Mouse (Mus musculus) hindbrain, embryonic 13.5 days (tissue): ENCODE data around the gene Pitx3. TPM values are rescaled to one million over a fixed set of nuclear protein-coding genes. Genes with fewer than 3 reads are reported as not detected.
"Not testable (repeated sequence)": the region's sequence is repeated elsewhere in the genome, so short reads cannot be mapped to it uniquely, and the experiment has no call there.

Experiments
- ATAC-seq: fragments of 200-750 bp; cut with Nextera tagmentation; 2 replicates; pipeline ENCODE4 v1.8.0; 2017; ENCODE audit warnings: moderate TSS enrichment; ENCODE audit not compliant: low FRiP score
- H3K27ac ChIP-seq: fragments of 300-500 bp; sonication (generic); 2 replicates; pipeline ENCODE4 v1.5.1; 2015; ENCODE audit warnings: inconsistent platforms, mild to moderate bottlenecking, moderate library complexity
- H3K27me3 ChIP-seq: fragments of 300-500 bp; sonication (generic); 2 replicates; pipeline ENCODE4 v1.6.1; 2015; ENCODE audit warnings: mild to moderate bottlenecking, inconsistent platforms
- H3K36me3 ChIP-seq: fragments of 300-500 bp; sonication (generic); 2 replicates; pipeline ENCODE4 v1.6.1; 2015; ENCODE audit warnings: mild to moderate bottlenecking, inconsistent platforms
- H3K4me1 ChIP-seq: fragments of 300-500 bp; sonication (generic); replicated peaks from 2 replicates; pipeline ENCODE4 v1.6.1; 2015; ENCODE audit warnings: inconsistent platforms
- H3K4me2 ChIP-seq: fragments of 300-500 bp; sonication (generic); 2 replicates; pipeline ENCODE4 v1.6.1; 2015; ENCODE audit warnings: inconsistent platforms, mild to moderate bottlenecking, moderate library complexity
- H3K4me3 ChIP-seq: fragments of 300-500 bp; sonication (generic); 2 replicates; pipeline ENCODE4 v1.5.1; 2015; ENCODE audit warnings: mild to moderate bottlenecking, inconsistent platforms
- H3K9ac ChIP-seq: fragments of 300-500 bp; sonication (generic); 2 replicates; pipeline ENCODE4 v1.6.1; 2015; ENCODE audit warnings: mild to moderate bottlenecking, inconsistent platforms
- H3K9me3 ChIP-seq: fragments of 300-500 bp; sonication (generic); 2 replicates; pipeline ENCODE4 v1.6.1; 2016; ENCODE audit warnings: inconsistent platforms
- WGBS: fragments of 180-500 bp; shearing (Covaris S2); methylation state at CpG from one replicate; pipeline ENCODE4 v1.1.7; 2015; 5-methylcytosine and 5-hydroxymethylcytosine counted together
- polyA plus RNA-seq: library from polyadenylated mRNA; unstranded; fragments of >200 nt; fragmentation: Nextera tagmentation; extraction: Ambion mirVana; gene quantifications from 2 replicates; pipeline ENCODE4 v1.2.1, GENCODE M21; 2015

The Pitx3 gene
- polyA plus RNA-seq, 1 experiment from 2014 or later, result 0.31 TPM

DNA sequence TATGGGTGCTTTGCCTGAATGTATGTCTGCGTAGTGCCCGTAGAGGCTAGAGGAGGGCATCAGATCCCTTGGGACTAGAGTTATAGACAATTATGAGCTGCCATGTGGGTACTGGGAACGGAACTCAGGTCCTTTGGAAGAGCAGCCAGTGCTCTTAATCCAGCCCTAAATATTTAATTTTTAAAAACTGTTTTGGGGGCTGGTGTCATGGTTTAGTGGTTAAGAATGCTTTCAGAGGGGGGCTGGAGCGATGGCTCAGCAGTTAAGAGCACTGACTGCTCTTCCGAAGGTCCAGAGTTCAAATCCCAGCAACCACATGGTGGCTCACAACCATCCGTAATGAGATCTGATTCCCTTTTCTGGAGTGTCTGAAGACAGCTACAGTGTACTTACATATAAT, 18.4 kb downstream of the Pitx3 start:
- ATAC-seq, H3K4me1 ChIP-seq, H3K27ac ChIP-seq, H3K36me3 ChIP-seq, H3K9ac ChIP-seq, H3K4me2 ChIP-seq, H3K9me3 ChIP-seq, H3K4me3 ChIP-seq: not testable (repeated sequence)
- H3K27me3 ChIP-seq, result peaks cover 64% of the 10 kb centered on the region
- WGBS, result 68% methylated on average over 6 of the region's 6 CpGs

DNA sequence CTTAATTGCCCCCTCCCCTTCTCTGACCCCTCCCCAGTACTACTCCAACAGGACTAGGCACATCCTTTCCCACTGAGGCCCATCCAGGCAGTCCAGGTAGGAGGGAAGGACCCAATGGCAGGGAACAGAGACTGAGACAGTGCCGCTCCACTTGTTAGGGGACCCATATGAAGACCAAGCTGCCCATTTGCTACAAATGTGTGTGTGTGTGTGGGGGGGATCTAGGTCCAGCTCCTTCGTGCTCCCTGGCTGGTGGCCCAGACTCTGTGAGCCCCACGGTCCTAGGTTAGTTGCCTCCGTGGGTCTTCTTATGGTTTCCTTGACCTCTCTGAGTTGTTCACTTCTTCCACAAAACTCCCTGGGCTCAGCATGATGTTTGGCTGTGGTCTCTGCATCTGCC, 21.8 kb downstream of the Pitx3 start:
- Histone ChIP-seq H3K4me1 (no peaks in the 10 kb centered on the region), H3K36me3 (no peaks in the 10 kb centered on the region), H3K9me3 (no peaks in the 10 kb centered on the region), H3K4me2 (no peak overlapping the region), H3K4me3 (no peak overlapping the region), H3K27ac (no peak overlapping the region), H3K9ac (no peak overlapping the region), H3K27me3 (peaks cover 30% of the 10 kb centered on the region)
- no peak for ATAC-seq
- 96% methylated on average over 4 of the region's 4 CpGs for WGBS

DNA sequence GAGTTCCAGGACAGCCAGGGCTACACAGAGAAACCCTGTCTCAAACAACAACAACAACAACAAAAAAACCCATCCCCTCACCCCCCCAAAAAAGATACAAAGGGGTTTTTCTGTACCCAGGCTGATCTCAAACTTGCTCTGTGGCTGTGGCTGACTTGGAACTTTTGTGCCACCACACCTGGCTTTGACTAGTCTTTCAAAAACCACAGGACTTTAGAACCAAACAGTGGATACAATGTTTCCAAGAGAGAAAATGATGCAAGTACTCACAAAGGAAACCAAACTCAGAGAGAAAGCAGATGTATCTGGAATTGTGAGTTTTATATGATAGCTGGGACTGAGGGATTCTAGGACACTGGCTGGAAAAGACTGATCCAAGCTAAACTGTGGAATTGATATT, 23.5 kb downstream of the Pitx3 start:
- no peaks in the 10 kb centered on the region for H3K9me3 ChIP-seq
- peaks cover 14% of the 10 kb centered on the region; the same call in 1 of the 2 replicates for H3K27me3 ChIP-seq
- no peak for ATAC-seq
- H3K36me3 ChIP-seq, result no peaks in the 10 kb centered on the region
- no peak overlapping the region for H3K4me2 ChIP-seq
- H3K27ac ChIP-seq, result no peak overlapping the region
- no peak overlapping the region for H3K9ac ChIP-seq
- no peak overlapping the region for H3K4me3 ChIP-seq
- H3K4me1 ChIP-seq, result no peaks in the 10 kb centered on the region

DNA sequence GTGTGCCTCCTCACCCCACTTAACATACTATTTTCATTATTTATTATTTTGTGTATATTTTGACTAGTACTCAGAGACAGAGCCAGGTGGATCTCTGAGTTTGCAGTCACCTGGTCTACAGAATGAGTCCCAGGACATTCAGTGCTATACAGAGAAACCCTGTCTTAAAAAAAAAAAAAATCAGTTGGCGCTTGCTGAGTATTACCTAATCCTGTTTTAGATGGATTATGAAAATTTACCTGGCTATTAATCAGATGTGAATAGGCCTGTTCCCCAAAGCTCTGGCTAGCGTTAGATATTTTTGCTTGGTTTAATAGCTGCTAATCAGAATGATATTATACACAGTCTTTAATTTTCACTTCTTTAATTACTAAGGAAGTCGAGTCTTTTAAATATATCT, 24.2 kb downstream of the Pitx3 start:
- Histone ChIP-seq H3K27ac (no peak overlapping the region), H3K9me3 (no peaks in the 10 kb centered on the region), H3K4me1 (no peaks in the 10 kb centered on the region), H3K9ac (no peak overlapping the region), H3K4me2 (no peak overlapping the region), H3K4me3 (no peak overlapping the region), H3K36me3 (no peaks in the 10 kb centered on the region), H3K27me3 (peaks cover 13% of the 10 kb centered on the region; the same call in 1 of the 2 replicates)
- no peak for ATAC-seq
- 85% methylated on average over 3 of the region's 3 CpGs for WGBS

DNA sequence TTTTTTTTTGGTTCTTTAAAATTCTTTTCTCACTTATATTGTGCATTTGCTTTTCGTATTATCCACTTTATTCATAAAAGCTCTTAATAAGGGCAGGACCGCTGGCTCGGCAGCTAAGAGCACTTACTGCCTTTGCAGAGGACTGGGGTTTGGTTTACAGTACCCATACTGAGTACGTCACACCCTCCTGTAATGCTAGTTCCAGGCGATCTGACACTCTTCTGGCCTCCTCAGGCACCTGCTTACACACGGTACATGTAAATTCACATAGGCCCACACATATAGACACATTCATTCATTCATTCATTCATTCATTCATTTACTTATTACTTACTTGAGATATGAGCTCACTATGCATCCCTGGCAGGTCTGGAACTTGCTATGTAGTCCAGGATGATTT, 27.3 kb downstream of the Pitx3 start:
- H3K36me3 ChIP-seq, result no peaks in the 10 kb centered on the region
- H3K4me3 ChIP-seq, result no peak overlapping the region
- WGBS, result 73% methylated on average over 6 of the region's 6 CpGs
- no peak overlapping the region for H3K4me2 ChIP-seq
- no peak for ATAC-seq
- H3K9me3 ChIP-seq, result no peaks in the 10 kb centered on the region
- H3K27me3 ChIP-seq, result 0 out of 2 replicates have a peak, but pooled peaks cover under 1% of the 10 kb centered on the region
- no peaks in the 10 kb centered on the region for H3K4me1 ChIP-seq
- H3K9ac ChIP-seq, result no peak overlapping the region
- no peak overlapping the region for H3K27ac ChIP-seq

DNA sequence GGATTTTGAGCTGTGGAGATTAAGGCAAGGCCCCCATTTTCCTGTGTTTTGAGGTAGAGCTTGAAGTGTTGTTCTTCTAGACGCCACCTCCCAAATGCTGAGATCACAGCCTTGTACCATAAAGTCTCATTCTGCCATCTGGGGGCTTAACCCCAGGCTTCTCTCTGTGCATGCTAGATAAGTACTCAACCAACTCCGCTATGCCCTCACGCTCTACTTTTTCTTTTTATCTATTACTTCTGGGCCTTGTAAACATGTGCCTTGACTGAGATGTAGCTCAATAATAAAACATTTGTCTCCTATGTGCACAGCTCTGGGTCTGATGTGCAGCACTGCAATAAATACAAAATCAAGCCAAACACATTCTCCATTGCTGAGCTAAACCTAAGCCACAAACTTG, 28.7 kb downstream of the Pitx3 start:
- Histone ChIP-seq H3K9me3 (no peaks in the 10 kb centered on the region), H3K27ac (no peak overlapping the region), H3K4me2 (no peak overlapping the region), H3K4me1 (no peaks in the 10 kb centered on the region), H3K9ac (no peak overlapping the region), H3K36me3 (no peaks in the 10 kb centered on the region), H3K4me3 (no peak overlapping the region), H3K27me3 (no peaks in the 10 kb centered on the region)
- 90% methylated on average over 3 of the region's 3 CpGs for WGBS
- no peak for ATAC-seq

DNA sequence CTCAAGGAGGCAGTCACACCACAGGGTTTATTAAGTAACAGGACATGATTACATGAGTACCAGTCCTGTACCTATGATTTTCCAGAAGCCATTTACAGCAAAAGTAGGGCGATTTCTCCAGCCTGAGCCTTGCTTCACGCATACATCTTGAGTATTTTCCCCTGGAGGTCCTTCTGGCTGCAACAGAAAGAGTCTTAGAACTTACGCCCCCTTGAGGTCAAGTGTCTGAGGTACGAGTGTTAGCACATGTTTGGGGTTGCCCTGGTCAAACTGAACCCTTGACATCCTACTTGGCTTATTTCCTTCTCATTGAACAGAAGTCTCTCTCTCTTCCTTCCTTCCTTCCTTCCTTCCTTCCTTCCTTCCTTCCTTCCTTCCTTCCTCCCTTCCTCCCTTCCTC, 33.5 kb downstream of the Pitx3 start:
- H3K4me3 ChIP-seq, result no peak overlapping the region
- H3K4me1 ChIP-seq, result no peaks in the 10 kb centered on the region
- no peak overlapping the region for H3K9ac ChIP-seq
- no peak overlapping the region for H3K27ac ChIP-seq
- no peak for ATAC-seq
- no peaks in the 10 kb centered on the region for H3K36me3 ChIP-seq
- H3K27me3 ChIP-seq, result no peaks in the 10 kb centered on the region
- H3K4me2 ChIP-seq, result no peak overlapping the region
- WGBS, result 76% methylated on average over 4 of the region's 4 CpGs
- no peaks in the 10 kb centered on the region for H3K9me3 ChIP-seq

DNA sequence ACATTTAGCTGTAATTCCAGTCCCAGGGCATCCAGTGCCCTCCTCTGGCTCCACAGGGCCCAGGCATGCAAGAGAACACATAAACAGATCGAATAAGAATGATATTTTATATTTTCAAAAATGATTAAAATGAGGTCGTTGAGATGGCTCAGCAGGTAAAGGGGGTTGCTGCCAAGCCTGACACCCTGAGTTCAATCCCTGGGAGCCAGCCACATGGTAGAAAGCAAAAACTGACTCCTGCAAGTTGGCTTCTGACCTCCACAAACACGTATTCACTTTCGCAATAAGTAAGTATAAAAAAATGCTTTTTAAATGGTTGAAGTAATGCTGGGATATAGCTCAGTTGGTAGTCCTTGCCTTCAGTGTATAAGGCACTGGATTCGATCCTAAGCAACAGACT, 37.3 kb downstream of the Pitx3 start:
- ATAC-seq, result no peak
- H3K36me3 ChIP-seq, result no peaks in the 10 kb centered on the region
- no peaks in the 10 kb centered on the region for H3K9me3 ChIP-seq
- H3K4me1 ChIP-seq, result no peaks in the 10 kb centered on the region
- H3K27me3 ChIP-seq, result no peaks in the 10 kb centered on the region
- no peak overlapping the region for H3K27ac ChIP-seq
- no peak overlapping the region for H3K4me2 ChIP-seq
- no peak overlapping the region for H3K9ac ChIP-seq
- 88% methylated on average over 5 of the region's 5 CpGs for WGBS
- H3K4me3 ChIP-seq, result no peak overlapping the region

DNA sequence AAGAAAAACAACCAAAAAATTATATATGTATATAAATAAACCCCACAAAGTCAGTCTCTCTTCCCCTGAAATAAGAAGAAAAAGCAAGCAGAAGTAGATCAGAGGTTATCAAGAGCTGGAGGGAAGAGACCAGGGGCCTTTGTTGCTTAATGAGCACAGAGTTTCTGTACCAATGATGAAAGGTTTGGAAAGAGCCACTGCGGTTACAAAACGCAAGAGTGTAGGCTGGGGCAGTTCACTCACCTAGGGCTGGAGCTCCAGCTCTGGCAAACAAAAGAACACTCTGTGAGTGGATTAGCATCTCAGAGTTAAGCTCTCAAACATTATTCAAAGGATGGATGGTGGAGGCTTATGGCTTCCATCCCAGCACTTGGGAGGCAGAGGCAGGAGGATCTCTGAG, 37.9 kb downstream of the Pitx3 start:
- H3K9ac ChIP-seq, result no peak overlapping the region
- H3K4me1 ChIP-seq, result no peaks in the 10 kb centered on the region
- H3K36me3 ChIP-seq, result no peaks in the 10 kb centered on the region
- 71% methylated on average over 2 of the region's 2 CpGs for WGBS
- H3K27me3 ChIP-seq, result no peaks in the 10 kb centered on the region
- no peak overlapping the region for H3K4me3 ChIP-seq
- no peak overlapping the region for H3K4me2 ChIP-seq
- H3K27ac ChIP-seq, result no peak overlapping the region
- H3K9me3 ChIP-seq, result no peaks in the 10 kb centered on the region
- ATAC-seq, result no peak

DNA sequence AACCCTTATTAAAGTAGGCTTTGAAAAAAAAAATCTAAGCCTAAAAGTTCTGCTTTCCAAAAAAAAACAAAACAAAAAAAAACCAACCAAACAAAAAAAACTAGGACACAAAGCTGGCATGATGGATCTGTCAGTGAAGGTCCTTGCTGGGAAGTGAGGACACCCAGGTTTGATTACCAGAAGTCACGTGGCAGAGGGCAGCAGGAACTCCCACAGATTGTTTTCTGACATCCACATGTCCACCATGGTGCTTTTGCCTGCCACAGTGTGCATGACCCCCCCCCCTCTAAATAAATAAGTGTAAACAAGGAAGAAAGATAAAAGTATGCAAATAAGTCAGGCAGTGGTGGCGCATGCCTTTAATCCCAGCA, 44.0 kb downstream of the Pitx3 start:
- ATAC-seq, result no peak
- H3K4me2 ChIP-seq, result no peak overlapping the region
- H3K27me3 ChIP-seq, result no peaks in the 10 kb centered on the region
- no peaks in the 10 kb centered on the region for H3K9me3 ChIP-seq
- no peaks in the 10 kb centered on the region for H3K36me3 ChIP-seq
- H3K4me1 ChIP-seq, result no peaks in the 10 kb centered on the region
- H3K4me3 ChIP-seq, result no peak overlapping the region
- no peak overlapping the region for H3K27ac ChIP-seq
- no peak overlapping the region for H3K9ac ChIP-seq
- 86% methylated on average over 2 of the region's 2 CpGs for WGBS

DNA sequence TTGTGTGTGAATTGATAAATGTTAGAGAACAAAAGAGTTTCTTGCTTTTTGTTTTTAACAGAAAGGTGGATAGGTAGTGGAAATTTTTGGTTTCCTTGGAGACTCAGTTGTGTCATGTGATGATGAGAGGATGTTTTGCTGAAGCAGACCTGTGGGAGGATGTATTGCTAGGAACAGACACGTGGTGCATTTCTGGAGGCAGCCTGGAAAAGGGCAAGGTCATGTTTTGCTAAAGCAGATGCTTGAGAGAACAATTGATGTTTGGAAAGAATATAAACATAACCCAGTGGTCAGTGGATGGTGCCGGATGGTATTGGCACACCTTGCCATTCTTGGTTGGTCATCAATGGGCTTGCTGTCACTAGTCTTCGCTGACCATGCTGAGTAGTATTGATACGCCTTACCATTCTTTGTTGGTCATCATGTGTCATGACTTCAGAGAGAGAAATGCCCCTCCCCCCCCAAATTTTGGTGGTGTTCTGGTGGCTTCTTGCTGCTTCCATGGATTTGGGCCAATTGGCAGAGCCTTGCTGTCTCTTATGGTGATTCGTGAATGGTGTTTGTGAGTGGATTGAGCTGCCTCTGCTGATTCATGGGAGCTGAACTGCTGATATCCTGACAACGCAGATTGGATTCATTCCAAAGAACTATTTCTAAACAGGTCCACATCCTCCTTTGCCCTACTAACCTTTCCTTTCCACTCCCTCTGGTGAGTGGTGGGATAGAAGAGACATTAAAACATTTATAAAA, 44.5 kb downstream of the Pitx3 start:
- no peak overlapping the region for H3K27ac ChIP-seq
- H3K36me3 ChIP-seq, result no peaks in the 10 kb centered on the region
- no peaks in the 10 kb centered on the region for H3K4me1 ChIP-seq
- H3K27me3 ChIP-seq, result no peaks in the 10 kb centered on the region
- ATAC-seq, result no peak
- 88% methylated on average over 6 of the region's 6 CpGs for WGBS
- H3K9me3 ChIP-seq, result no peaks in the 10 kb centered on the region
- H3K4me3 ChIP-seq, result no peak overlapping the region
- no peak overlapping the region for H3K9ac ChIP-seq
- H3K4me2 ChIP-seq, result no peak overlapping the region

DNA sequence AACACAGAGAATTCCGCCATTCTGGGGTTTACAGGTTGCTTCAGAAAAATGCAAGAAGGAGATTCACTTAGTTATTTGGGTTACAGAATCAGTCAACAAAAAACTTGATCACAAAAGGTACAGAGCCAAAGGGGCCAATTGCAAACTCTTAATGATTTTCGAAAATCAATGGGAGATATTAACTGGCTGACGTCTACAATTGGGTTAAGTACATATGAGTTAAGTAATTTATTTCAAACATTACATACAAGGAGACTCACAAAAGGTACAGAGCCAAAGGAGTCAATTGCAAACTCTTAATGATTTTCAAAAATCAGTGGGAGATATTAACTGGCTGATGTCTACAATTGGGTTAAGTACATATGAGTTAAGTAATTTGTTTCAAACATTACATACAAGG, 48.6 kb downstream of the Pitx3 start:
- no peak for ATAC-seq
- Histone ChIP-seq H3K4me1 (no peaks in the 10 kb centered on the region), H3K9me3 (no peaks in the 10 kb centered on the region), H3K4me3 (no peak overlapping the region), H3K9ac (no peak overlapping the region), H3K27ac (no peak overlapping the region), H3K27me3 (no peaks in the 10 kb centered on the region), H3K4me2 (no peak overlapping the region), H3K36me3 (no peaks in the 10 kb centered on the region)
- WGBS, result 98% methylated on average over 3 of the region's 3 CpGs

DNA sequence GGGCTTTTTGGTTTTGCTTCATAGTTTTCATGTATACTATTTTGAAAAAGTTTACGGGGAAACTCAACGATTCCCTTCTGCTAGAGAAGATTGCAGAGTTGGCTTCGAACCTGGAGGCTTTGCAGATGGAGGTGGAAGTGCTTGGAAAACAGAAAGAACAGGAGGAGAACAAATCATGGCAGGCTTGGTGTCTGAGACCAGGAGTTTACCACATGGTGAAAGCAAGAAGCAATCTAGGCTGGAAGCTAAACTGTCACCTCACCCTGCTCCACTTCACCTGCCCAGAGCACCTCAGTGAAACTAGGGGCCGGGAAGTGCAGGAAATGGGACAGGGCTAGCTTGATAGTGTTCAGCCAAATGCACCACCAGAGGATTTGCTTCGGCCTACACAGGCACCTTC, 51.7 kb downstream of the Pitx3 start:
- no peaks in the 10 kb centered on the region for H3K36me3 ChIP-seq
- H3K27me3 ChIP-seq, result no peaks in the 10 kb centered on the region
- no peak overlapping the region for H3K9ac ChIP-seq
- H3K4me1 ChIP-seq, result no peaks in the 10 kb centered on the region
- no peak overlapping the region for H3K27ac ChIP-seq
- WGBS, result 90% methylated on average over 5 of the region's 5 CpGs
- no peaks in the 10 kb centered on the region for H3K9me3 ChIP-seq
- no peak overlapping the region for H3K4me3 ChIP-seq
- no peak for ATAC-seq
- H3K4me2 ChIP-seq, result no peak overlapping the region
